Mouse (Mus musculus) kidney, adult 11 months (tissue): Measurements from ENCODE around the gene BC080695.
"Not testable (repeated sequence)": the region's sequence is repeated elsewhere in the genome, so short reads cannot be mapped to it uniquely, and the experiment has no call there.

Experiments
- DNase-seq: peaks from one replicate; pipeline ENCODE4 v3.0.0; 2022

BC080695 gene

DNA sequence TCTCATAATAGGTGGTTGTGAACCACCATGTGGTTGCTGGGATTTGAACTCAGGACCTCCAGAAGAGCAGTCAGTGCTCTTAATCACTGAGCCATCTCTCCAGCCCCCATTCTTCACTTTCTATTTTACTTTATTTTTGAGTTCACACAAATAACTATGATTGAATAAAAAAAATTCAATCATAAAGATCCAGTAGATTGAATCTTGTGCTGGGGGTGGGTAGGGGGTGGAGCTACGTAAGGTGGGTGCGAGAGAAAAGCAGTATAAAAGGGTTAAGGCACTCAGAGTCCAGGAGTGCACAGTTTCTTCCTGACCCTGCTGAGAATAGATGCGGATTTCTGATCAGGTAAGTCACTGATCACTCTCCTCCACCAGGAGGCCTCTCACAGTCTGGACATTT is at the start of gene BC080695, which contains the start of gene Gm13057:
Gene BC080695, plus strand, starts transcription at position 301 of the 400 bp plus-strand sequence.
Gene Gm13057, plus strand, starts transcription at position 310 of the 400 bp plus-strand sequence.
- DNase-seq = not testable (repeated sequence)

DNA sequence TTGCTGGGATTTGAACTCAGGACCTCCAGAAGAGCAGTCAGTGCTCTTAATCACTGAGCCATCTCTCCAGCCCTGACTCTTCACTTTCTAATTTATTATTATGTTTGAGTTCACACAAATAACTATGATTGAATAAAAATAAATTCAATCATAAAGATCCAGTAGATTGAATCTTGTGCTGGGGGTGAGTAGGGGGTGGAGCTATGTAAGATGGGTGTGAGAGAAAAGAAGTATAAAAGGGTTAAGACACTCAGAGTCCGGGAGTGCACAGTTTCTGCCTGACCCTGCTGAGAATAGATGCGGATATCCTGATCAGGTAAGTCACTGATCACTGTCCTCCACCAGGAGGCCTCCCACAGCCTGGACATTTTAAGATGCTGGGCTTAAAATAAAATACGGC is 40.5 kb upstream of the BC080695 start, which contains the start of gene Gm13043:
Gene Gm13043, plus strand, starts transcription at position 301 of the 400 bp plus-strand sequence.
- no peak for DNase-seq

DNA sequence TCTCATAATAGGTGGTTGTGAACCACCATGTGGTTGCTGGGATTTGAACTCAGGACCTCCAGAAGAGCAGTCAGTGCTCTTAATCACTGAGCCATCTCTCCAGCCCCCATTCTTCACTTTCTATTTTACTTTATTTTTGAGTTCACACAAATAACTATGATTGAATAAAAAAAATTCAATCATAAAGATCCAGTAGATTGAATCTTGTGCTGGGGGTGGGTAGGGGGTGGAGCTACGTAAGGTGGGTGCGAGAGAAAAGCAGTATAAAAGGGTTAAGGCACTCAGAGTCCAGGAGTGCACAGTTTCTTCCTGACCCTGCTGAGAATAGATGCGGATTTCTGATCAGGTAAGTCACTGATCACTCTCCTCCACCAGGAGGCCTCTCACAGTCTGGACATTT is 15.8 kb upstream of the BC080695 start, which contains the start of gene Gm13040:
Gene Gm13040, plus strand, starts transcription at position 301 of the 400 bp plus-strand sequence.
- DNase-seq = not testable (repeated sequence)

DNA sequence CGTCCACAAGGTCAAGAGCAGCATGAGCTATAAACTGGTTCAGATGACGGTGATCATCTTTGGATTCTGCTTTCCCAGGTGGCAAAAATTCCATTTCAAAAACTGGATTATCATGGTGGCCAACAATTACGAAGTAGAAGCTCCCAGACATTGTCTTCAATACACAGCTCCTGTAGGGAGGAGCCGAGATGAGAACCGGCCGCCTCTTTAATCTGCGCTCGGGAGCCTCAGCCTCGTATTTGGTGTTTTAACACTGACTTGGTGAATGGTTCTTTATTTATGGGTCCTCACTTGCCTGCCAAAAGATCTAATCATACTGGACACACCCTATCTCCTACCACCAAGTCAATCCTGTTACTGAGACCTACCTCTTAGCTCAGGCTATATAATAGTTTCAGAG is 60.4 kb downstream of the BC080695 start:
- DNase-seq = not testable (repeated sequence)

- DNase-seq = not testable (repeated sequence)
These were observed 63.2 kb downstream of the BC080695 start, which contains the start of gene Gm13083 for GRCm38 (mm10) chr4:143614703-143615102. Gene Gm13083, plus strand, starts transcription at chr4:143615003.

DNA sequence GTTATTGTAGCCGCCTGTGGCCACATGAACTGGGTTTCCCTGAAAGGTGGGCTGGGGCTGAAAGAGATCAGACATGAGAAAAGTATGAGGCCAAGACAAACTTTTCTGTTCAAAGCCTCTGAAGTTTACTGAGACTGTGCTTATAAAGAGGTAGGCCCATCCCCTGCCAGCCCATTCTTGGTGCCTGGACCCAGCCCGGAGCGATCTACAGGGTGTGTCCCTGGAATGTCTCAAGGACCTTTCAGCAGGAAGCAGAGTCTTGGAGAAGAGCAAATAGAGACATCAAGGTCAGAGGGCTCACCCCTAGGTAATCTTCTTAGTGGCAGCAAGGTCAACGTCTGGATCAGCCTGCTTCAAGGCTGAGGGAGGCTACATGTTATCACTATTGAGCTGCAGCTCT is 66.6 kb downstream of the BC080695 start:
- DNase-seq = not testable (repeated sequence)
